Mouse (Mus musculus) frontal cortex, adult (tissue): Measurements from ENCODE around the gene Men1.

Experiments used
- ATAC-seq: cut with Nextera tagmentation; 2 replicates; pipeline ENCODE4 v1.9.2; 2017; ENCODE audit warnings: mild to moderate bottlenecking, moderate library complexity, mixed read lengths; ENCODE audit not compliant: low TSS enrichment

The Men1 gene

GRCm38 (mm10) chr19:6364317-6364725 lies 29.5 kb downstream of the Men1 start:
- peak; percentile 29 for ATAC-seq

GRCm38 (mm10) chr19:6364842-6365241 lies 30.1 kb downstream of the Men1 start:
- ATAC-seq = no peak

- peak; percentile 57; the same call in 1 of the 2 replicates for ATAC-seq
Observed at GRCm38 (mm10) chr19:6370175-6370574, 35.4 kb downstream of the Men1 start.

GRCm38 (mm10) chr19:6372433-6372832 lies 37.7 kb downstream of the Men1 start:
- ATAC-seq = no peak

- ATAC-seq = no peak
Observed at GRCm38 (mm10) chr19:6373539-6374400, 39.0 kb downstream of the Men1 start.

- ATAC-seq = no peak
Observed at GRCm38 (mm10) chr19:6374571-6374970, 39.8 kb downstream of the Men1 start.

GRCm38 (mm10) chr19:6375423-6376254 lies 40.9 kb downstream of the Men1 start:
- no peak for ATAC-seq

- no peak for ATAC-seq
Observed at GRCm38 (mm10) chr19:6376255-6376564, 41.4 kb downstream of the Men1 start.

- no peak for ATAC-seq
Observed at GRCm38 (mm10) chr19:6376643-6377042, 41.9 kb downstream of the Men1 start.

- no peak for ATAC-seq
Observed at GRCm38 (mm10) chr19:6377327-6378040, 42.7 kb downstream of the Men1 start.

- no peak for ATAC-seq
Observed at GRCm38 (mm10) chr19:6380411-6381166, 45.8 kb downstream of the Men1 start.

- no peak for ATAC-seq
Observed at GRCm38 (mm10) chr19:6381238-6381637, 46.5 kb downstream of the Men1 start.

- 0 out of 2 replicates have a peak, but pooled peaks have one; percentile 29 for ATAC-seq
Observed at GRCm38 (mm10) chr19:6382323-6382924, 47.6 kb downstream of the Men1 start.

GRCm38 (mm10) chr19:6383470-6383869 lies 48.7 kb downstream of the Men1 start:
- no peak for ATAC-seq

- peak; percentile 64 for ATAC-seq
Observed at GRCm38 (mm10) chr19:6384128-6384527, 49.3 kb downstream of the Men1 start, which contains the start of gene Pygm. Gene Pygm, plus strand, starts transcription at chr19:6384399.

GRCm38 (mm10) chr19:6384954-6385353 lies 50.2 kb downstream of the Men1 start:
- no peak for ATAC-seq

- ATAC-seq = no peak
Observed at GRCm38 (mm10) chr19:6385419-6385818, 50.6 kb downstream of the Men1 start.

- no peak for ATAC-seq
Observed at GRCm38 (mm10) chr19:6385821-6386220, 51.0 kb downstream of the Men1 start.

GRCm38 (mm10) chr19:6386234-6386633 lies 51.5 kb downstream of the Men1 start:
- no peak for ATAC-seq

- no peak for ATAC-seq
Observed at GRCm38 (mm10) chr19:6388006-6388405, 53.2 kb downstream of the Men1 start.

GRCm38 (mm10) chr19:6389803-6390202 lies 55.0 kb downstream of the Men1 start:
- ATAC-seq = no peak
